ENCODE assay signal across 9 mouse cellular contexts in genomic region chr6:86366853-86367249, GRCm38 (mm10). TPM values are rescaled to one million over a fixed set of nuclear protein-coding genes. Genes with fewer than 3 reads are reported as not detected.
DNase-seq lines count a peak whose midpoint lies in the region; ATAC-seq and TF ChIP-seq lines count a peak whose summit lies in the region.
"Had no signal": no experiment of that assay in that cellular context is flagged by ENCODE, and none has a peak within 500 bp of the region (broad histone marks: within the 10 kb centered on the region; RNA-seq: fewer than 3 reads in every experiment).

No protein-coding gene starts in this region.

- no peaks in the 10 kb centered on the region for H3K27me3 ChIP-seq in heart, embryonic 16.5 days (ENCODE audit: control insufficient read depth, insufficient read depth, low read length)
- H3K27me3 ChIP-seq in embryonic facial prominence, embryonic 11.5 days (ENCODE audit: control insufficient read depth, insufficient read depth, low read length), result no peaks in the 10 kb centered on the region
- H3K27me3 ChIP-seq in intestine, embryonic 16.5 days (replicated peaks; ENCODE audit: control insufficient read depth, insufficient read depth, low read length), result no peaks in the 10 kb centered on the region
- H3K27me3 ChIP-seq in myocyte (ENCODE audit: control insufficient read depth, insufficient read depth, insufficient read length), result no peaks in the 10 kb centered on the region

- H3ac ChIP-seq in myocyte (ENCODE audit: control insufficient read depth, insufficient read length), result no peak overlapping the region

- ATAC-seq in heart, embryonic 16.5 days (replicated peaks; ENCODE audit: extremely low read depth, insufficient read depth, low FRiP score), result no peak
- ATAC-seq in embryonic facial prominence, embryonic 11.5 days (replicated peaks; ENCODE audit: insufficient number of reproducible peaks, low FRiP score, low TSS enrichment, low read depth), result no peak
- ATAC-seq in intestine, embryonic 16.5 days, result no peak

- peaks cover 18% of the 10 kb centered on the region for H3K4me1 ChIP-seq in heart, embryonic 16.5 days (ENCODE audit: control insufficient read depth, insufficient read depth, low read length)
- H3K4me1 ChIP-seq in embryonic facial prominence, embryonic 11.5 days (ENCODE audit: control insufficient read depth, insufficient read depth, low read length), result no peaks in the 10 kb centered on the region
- H3K4me1 ChIP-seq in intestine, embryonic 16.5 days (ENCODE audit: control insufficient read depth, insufficient read depth, low read length), result peaks cover 11% of the 10 kb centered on the region
- H3K4me1 ChIP-seq in lung, adult 2 months (ENCODE audit: control insufficient read depth, insufficient read depth, low read length), result 0 out of 2 replicates have a peak, but pooled peaks cover 6% of the 10 kb centered on the region

- H3K9ac ChIP-seq in heart, embryonic 16.5 days (ENCODE audit: low read length), result no peak overlapping the region
- H3K9ac ChIP-seq in embryonic facial prominence, embryonic 11.5 days (replicated peaks; ENCODE audit: low read length), result no peak overlapping the region
- peak overlapping the region; percentile 89 for H3K9ac ChIP-seq in intestine, embryonic 16.5 days (ENCODE audit: low read depth, low read length)

- no peak for DNase-seq in heart, adult 18-20 months
- DNase-seq in embryonic facial prominence, embryonic 11.5 days (ENCODE audit: low spot score), result no peak
- no peak for DNase-seq in cerebellum, adult 11 months
- no peak for DNase-seq in lung, adult 2 months
- DNase-seq in cerebellum, adult 9-10 months, result no peak

- WGBS in heart, embryonic 16.5 days, result 51% methylated on average over 2 of the region's 2 CpGs
- WGBS in embryonic facial prominence, embryonic 11.5 days, result 83% methylated on average over 2 of the region's 2 CpGs
- WGBS in intestine, embryonic 16.5 days, result 67% methylated on average over 2 of the region's 2 CpGs
- 64% methylated on average over 2 of the region's 2 CpGs for WGBS in lung, adult 2 months

- H3K4me3 ChIP-seq in heart, embryonic 16.5 days (ENCODE audit: low read length), result peak overlapping the region; percentile 85
- peak overlapping the region; percentile 47 for H3K4me3 ChIP-seq in embryonic facial prominence, embryonic 11.5 days (ENCODE audit: low read depth, low read length)
- H3K4me3 ChIP-seq in intestine, embryonic 16.5 days (ENCODE audit: low read length), result peak overlapping the region; percentile 64
- peak overlapping the region; percentile 35 for H3K4me3 ChIP-seq in myocyte
- H3K4me3 ChIP-seq in lung, adult 2 months (replicated peaks; ENCODE audit: extremely low read depth, low read depth, low read length), result no peak overlapping the region

- no peaks in the 10 kb centered on the region for H3K9me3 ChIP-seq in heart, embryonic 16.5 days (replicated peaks; ENCODE audit: control insufficient read depth, low read length)
- no peaks in the 10 kb centered on the region for H3K9me3 ChIP-seq in embryonic facial prominence, embryonic 11.5 days (replicated peaks; ENCODE audit: control insufficient read depth, low read length)
- no peaks in the 10 kb centered on the region for H3K9me3 ChIP-seq in intestine, embryonic 16.5 days (ENCODE audit: control insufficient read depth, low read length)

- H3K79me2 ChIP-seq in myocyte (ENCODE audit: control insufficient read depth, insufficient read depth), result peaks cover 9% of the 10 kb centered on the region

- peak overlapping the region; percentile 85; the same call in 1 of the 2 replicates for H3K27ac ChIP-seq in heart, embryonic 16.5 days (ENCODE audit: low read length)
- no peak overlapping the region for H3K27ac ChIP-seq in embryonic facial prominence, embryonic 11.5 days (replicated peaks; ENCODE audit: low read depth, low read length)
- peak overlapping the region; percentile 95 for H3K27ac ChIP-seq in intestine, embryonic 16.5 days (ENCODE audit: low read length)

- no peak for TF ChIP-seq POLR2A in myocyte (IDR thresholded peaks at IDR 0.05; ENCODE audit: insufficient read length, low read depth)
- TF ChIP-seq POLR2A in lung, adult 2 months (IDR thresholded peaks at IDR 0.05; ENCODE audit: borderline replicate concordance, extremely low read depth, low read depth, low read length), result no peak

- no peak for TF ChIP-seq CTCF in lung, adult 2 months (IDR thresholded peaks at IDR 0.05; ENCODE audit: insufficient read depth, low read length)

- H3K36me3 ChIP-seq in heart, embryonic 16.5 days (ENCODE audit: control insufficient read depth, insufficient read depth), result peaks cover 4% of the 10 kb centered on the region; the same call in 1 of the 2 replicates
- no peaks in the 10 kb centered on the region for H3K36me3 ChIP-seq in embryonic facial prominence, embryonic 11.5 days (replicated peaks; ENCODE audit: control insufficient read depth, insufficient read depth, low read depth, low read length)
- 0 out of 2 replicates have a peak, but pooled peaks cover 3% of the 10 kb centered on the region for H3K36me3 ChIP-seq in intestine, embryonic 16.5 days (ENCODE audit: control insufficient read depth, insufficient read depth, low read length)
- H3K36me3 ChIP-seq in myocyte (ENCODE audit: control insufficient read depth, insufficient read depth), result no peaks in the 10 kb centered on the region

- peak overlapping the region; percentile 100 for H3K4me2 ChIP-seq in heart, embryonic 16.5 days (ENCODE audit: low read depth, low read length)
- H3K4me2 ChIP-seq in embryonic facial prominence, embryonic 11.5 days (ENCODE audit: low read depth, low read length), result no peak overlapping the region
- peak overlapping the region; percentile 60 for H3K4me2 ChIP-seq in intestine, embryonic 16.5 days (ENCODE audit: low read depth, low read length)
- peak overlapping the region; percentile 87 for H3K4me2 ChIP-seq in myocyte (ENCODE audit: low read depth)

TF ChIP-seq in myocyte, 11 proteins besides CTCF, POLR2A, EP300 and RAD21:
- TF ChIP-seq POLR2AphosphoS2 (IDR thresholded peaks at IDR 0.05; ENCODE audit: insufficient read length, low read depth), result no peak
- no peak for TF ChIP-seq E2F4 (IDR thresholded peaks at IDR 0.05; ENCODE audit: insufficient read depth)
- no peak for TF ChIP-seq TCF12 (IDR thresholded peaks at IDR 0.05; ENCODE audit: insufficient read depth, poor library complexity, severe bottlenecking)
- TF ChIP-seq CEBPB (IDR thresholded peaks at IDR 0.05; ENCODE audit: insufficient read depth, poor library complexity, severe bottlenecking), result no peak
- no peak for TF ChIP-seq USF1 (IDR thresholded peaks at IDR 0.05; ENCODE audit: low read depth)
- TF ChIP-seq SRF (IDR thresholded peaks at IDR 0.05; ENCODE audit: control insufficient read depth, insufficient read length, low read depth), result no peak
- no peak for TF ChIP-seq MAX (IDR thresholded peaks at IDR 0.05; ENCODE audit: low read depth)
- no peak for TF ChIP-seq MYOG (IDR thresholded peaks at IDR 0.05; ENCODE audit: control insufficient read depth in 1 of 3, insufficient read depth in 1 of 3, insufficient read length in 2 of 3, low read depth in 2 of 3)
- no peak for TF ChIP-seq MYOD1 (IDR thresholded peaks at IDR 0.05; ENCODE audit: control insufficient read depth in 1 of 3, insufficient read length in 2 of 3, low read depth in 2 of 3)
- TF ChIP-seq TCF3 (IDR thresholded peaks at IDR 0.05; ENCODE audit: insufficient read length, low read depth), result no peak
- no peak for TF ChIP-seq REST (IDR thresholded peaks at IDR 0.05; ENCODE audit: insufficient read depth, insufficient read length)

RNA-seq across cellular contexts. Expression of gene Fam136a, which starts 1.4 kb away (rescaled TPM):
- polyA plus RNA-seq in heart, embryonic 16.5 days (2015; fragmentation: Nextera tagmentation; extraction: Ambion mirVana), result 92.4 and 99.4 TPM in 2 replicates
- 10 to 100 TPM; 28.6 to 28.7 TPM for total RNA-seq in heart, adult 18-20 months (2021)
- 160 and 172 TPM in 2 replicates for polyA plus RNA-seq in embryonic facial prominence, embryonic 11.5 days (2014; fragmentation: Nextera tagmentation; extraction: Ambion mirVana)
- polyA plus RNA-seq in intestine, embryonic 16.5 days (2015; fragmentation: Nextera tagmentation; extraction: Ambion mirVana), result 163 and 176 TPM in 2 replicates
- polyA plus RNA-seq in myocyte (2012; fragmentation: generic; extraction: Trizol), result 30.8 TPM
- polyA plus RNA-seq in lung, adult 2 months (2012; rRNA removed), result 8.3 and 8.5 TPM in 2 replicates

RNA-seq across cellular contexts. Expression of gene Snrpg, which starts 4.3 kb away (rescaled TPM):
- 246 and 255 TPM in 2 replicates for polyA plus RNA-seq in heart, embryonic 16.5 days (2015; fragmentation: Nextera tagmentation; extraction: Ambion mirVana)
- total RNA-seq in heart, adult 18-20 months (2021), result 10 to 100 TPM; 41.2 to 48.5 TPM
- 760 and 783 TPM in 2 replicates for polyA plus RNA-seq in embryonic facial prominence, embryonic 11.5 days (2014; fragmentation: Nextera tagmentation; extraction: Ambion mirVana)
- polyA plus RNA-seq in intestine, embryonic 16.5 days (2015; fragmentation: Nextera tagmentation; extraction: Ambion mirVana), result 393 and 465 TPM in 2 replicates
- polyA plus RNA-seq in myocyte (2012; fragmentation: generic; extraction: Trizol), result 188 TPM
- 30.3 and 36.8 TPM in 2 replicates for polyA plus RNA-seq in lung, adult 2 months (2012; rRNA removed)

RNA-seq across cellular contexts. Expression of gene Pcyox1, which starts 30.1 kb away (rescaled TPM):
- 55.5 and 56.6 TPM in 2 replicates for polyA plus RNA-seq in heart, embryonic 16.5 days (2015; fragmentation: Nextera tagmentation; extraction: Ambion mirVana)
- total RNA-seq in heart, adult 18-20 months (2021), result 10 to 100 TPM; 81.9 to 86.8 TPM
- polyA plus RNA-seq in embryonic facial prominence, embryonic 11.5 days (2014; fragmentation: Nextera tagmentation; extraction: Ambion mirVana), result 73.6 and 78.3 TPM in 2 replicates
- polyA plus RNA-seq in intestine, embryonic 16.5 days (2015; fragmentation: Nextera tagmentation; extraction: Ambion mirVana), result 76.7 and 77.2 TPM in 2 replicates
- 25.1 TPM for polyA plus RNA-seq in myocyte (2012; fragmentation: generic; extraction: Trizol)
- 25.6 and 28.6 TPM in 2 replicates for polyA plus RNA-seq in lung, adult 2 months (2012; rRNA removed)

RNA-seq across cellular contexts. Expression of gene Tia1, which starts 37.2 kb away (rescaled TPM):
- polyA plus RNA-seq in heart, embryonic 16.5 days (2015; fragmentation: Nextera tagmentation; extraction: Ambion mirVana), result 118 and 120 TPM in 2 replicates
- total RNA-seq in heart, adult 18-20 months (2021), result 10 to 100 TPM; 17.2 to 19.3 TPM
- polyA plus RNA-seq in embryonic facial prominence, embryonic 11.5 days (2014; fragmentation: Nextera tagmentation; extraction: Ambion mirVana), result 228 and 232 TPM in 2 replicates
- 97.9 and 110 TPM in 2 replicates for polyA plus RNA-seq in intestine, embryonic 16.5 days (2015; fragmentation: Nextera tagmentation; extraction: Ambion mirVana)
- 12.8 TPM for polyA plus RNA-seq in myocyte (2012; fragmentation: generic; extraction: Trizol)
- 12.8 and 22.0 TPM in 2 replicates for polyA plus RNA-seq in lung, adult 2 months (2012; rRNA removed)

RNA-seq across cellular contexts. Expression of gene Gm44790, which starts 59.6 kb away (rescaled TPM):
- polyA plus RNA-seq in heart, embryonic 16.5 days (2015; fragmentation: Nextera tagmentation; extraction: Ambion mirVana), result 0.46 and 0.47 TPM in 2 replicates
- total RNA-seq in heart, adult 18-20 months (2021), result not detected
- not detected in 2 replicates for polyA plus RNA-seq in embryonic facial prominence, embryonic 11.5 days (2014; fragmentation: Nextera tagmentation; extraction: Ambion mirVana)
- not detected in 2 replicates for polyA plus RNA-seq in intestine, embryonic 16.5 days (2015; fragmentation: Nextera tagmentation; extraction: Ambion mirVana)
- not detected for polyA plus RNA-seq in myocyte (2012; fragmentation: generic; extraction: Trizol)
- 6.9 and 9.6 TPM in 2 replicates for polyA plus RNA-seq in lung, adult 2 months (2012; rRNA removed)
- total RNA-seq: gastrocnemius, postnatal 25 days had no signal
